Mouse (Mus musculus) lung, postnatal 25 days (tissue): ENCODE results near the gene Insl6.

ENCODE experiments used
- DNase-seq: peaks from one replicate; pipeline ENCODE4 v3.0.0; 2022; ENCODE audit warnings: low spot score

Gene Insl6

DNA sequence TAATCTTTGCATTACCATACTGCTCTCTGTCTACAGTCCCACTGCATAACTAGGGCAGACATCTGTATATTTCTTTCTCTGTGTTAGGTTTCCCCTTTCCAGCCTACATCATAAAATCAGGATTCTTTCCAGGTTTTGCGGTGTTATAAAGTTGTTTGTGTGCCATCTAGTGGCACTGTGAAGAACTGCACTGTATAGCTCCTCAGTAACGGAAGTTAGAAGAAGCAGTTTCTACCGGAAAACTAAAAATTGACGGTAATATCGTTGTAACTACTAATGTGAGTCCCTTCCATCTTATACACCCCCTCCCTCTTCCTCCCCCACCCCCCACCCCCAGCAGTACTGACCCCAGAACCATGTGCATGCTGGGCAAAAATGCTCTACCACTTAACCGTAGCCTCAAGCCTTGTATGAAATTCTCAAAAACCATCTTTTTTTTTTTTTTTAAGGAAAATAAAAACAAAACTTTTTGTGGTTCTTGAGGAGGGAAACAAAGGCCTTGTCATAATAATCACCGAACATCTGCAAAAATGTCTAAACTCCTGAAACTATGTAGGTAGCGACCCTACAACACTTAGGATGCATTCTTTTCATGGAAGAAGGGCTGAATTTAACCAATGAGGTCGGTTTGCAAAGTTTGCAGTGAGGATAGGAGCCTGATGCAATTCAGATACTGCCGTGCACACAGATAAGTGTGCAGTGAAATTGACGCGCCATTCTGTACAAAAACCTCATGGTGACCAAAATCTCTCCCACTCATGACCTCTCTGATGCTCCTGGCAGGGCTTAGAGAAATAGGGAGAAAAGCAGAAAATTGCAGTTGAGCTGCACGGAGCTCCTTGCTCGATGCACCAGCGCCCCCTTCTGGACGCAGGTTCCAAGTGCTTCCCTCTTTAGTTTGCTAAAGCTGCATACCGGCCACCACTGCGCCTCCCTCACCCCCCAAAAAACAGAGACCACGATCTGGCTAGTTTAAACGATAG is 30.0 kb upstream of the Insl6 start:
- peak; percentile 86 for DNase-seq

DNA sequence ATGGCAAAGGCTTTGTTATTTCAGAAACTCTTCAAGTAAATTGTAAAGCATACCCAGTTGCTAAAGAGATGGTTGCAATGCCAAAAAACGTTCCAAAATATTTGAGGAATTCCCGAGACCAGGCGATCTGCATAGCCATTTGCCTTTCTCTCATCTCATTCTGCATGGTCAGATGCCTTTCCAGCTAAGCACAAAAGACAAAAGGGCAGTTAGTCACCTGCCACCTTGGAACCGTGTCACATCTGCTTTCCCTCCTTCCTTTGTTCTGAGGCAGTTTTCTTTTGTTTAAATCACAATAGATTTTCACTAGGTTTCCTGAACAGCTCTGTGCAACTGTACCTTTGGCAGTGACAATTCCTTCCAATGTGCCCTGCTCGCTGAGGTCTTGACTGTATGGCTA is 25.8 kb upstream of the Insl6 start:
- DNase-seq, result no peak

- no peak for DNase-seq
Observed at GRCm38 (mm10) chr19:29345636-29346035, 20.5 kb upstream of the Insl6 start.

GRCm38 (mm10) chr19:29344868-29345267 is 19.7 kb upstream of the Insl6 start:
- DNase-seq, result no peak

- no peak for DNase-seq
Observed at GRCm38 (mm10) chr19:29342281-29342680, 17.1 kb upstream of the Insl6 start.

GRCm38 (mm10) chr19:29341029-29341428 is 15.9 kb upstream of the Insl6 start:
- no peak for DNase-seq

DNA sequence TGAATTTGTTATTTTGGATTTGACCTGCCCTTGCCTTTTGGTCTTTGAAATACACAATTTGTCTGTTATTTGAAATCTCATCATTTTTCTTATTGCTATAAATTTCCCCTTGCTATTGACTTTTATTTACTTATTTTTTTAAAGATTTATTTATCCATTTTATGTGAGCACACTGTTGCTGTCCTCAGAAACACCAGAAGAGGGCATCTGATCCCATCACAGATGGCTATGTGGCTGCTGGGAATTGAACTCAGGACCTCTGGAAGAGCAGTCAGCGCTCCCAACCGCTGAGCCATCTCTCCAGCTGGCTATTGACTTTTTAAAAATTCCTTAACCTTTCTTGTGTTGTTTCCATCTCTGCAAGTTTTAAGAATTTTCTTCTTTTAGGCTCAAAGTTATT is 11.5 kb upstream of the Insl6 start:
- DNase-seq, result no peak

DNA sequence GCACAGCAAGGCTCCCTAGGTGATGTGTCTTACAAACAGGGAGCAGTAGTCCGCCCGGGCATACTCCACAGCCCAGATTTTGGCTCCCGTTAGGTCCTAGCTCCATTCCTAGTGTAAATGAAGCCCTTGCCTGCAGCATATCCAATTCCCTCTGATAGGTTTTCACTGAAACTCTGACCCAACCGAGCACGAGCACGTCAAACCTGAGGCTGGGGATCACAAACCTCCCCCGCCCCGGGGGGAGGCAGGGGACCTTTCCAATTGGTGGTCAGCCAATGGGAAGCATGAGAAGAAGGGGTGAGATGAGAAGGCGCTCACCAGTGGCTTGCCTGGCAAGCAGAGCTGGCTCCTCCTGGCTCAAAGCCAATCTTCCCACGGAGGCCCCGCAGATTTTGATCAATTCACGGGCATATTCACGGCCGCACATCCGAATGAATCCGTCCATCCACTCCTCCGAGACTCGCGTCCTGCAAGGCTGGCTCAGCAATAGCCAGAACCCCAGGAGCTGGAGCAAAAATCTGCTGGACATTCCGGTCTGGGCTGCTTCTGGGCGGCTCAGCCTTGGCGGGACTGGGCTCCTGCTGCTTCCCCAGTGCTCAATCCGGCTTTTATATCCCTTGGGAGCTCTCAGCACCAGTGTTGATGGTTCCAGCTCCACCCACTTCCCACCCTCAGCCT is 9.1 kb upstream of the Insl6 start, which contains the start of gene Rln1:
Gene Rln1 (minus strand): TSS at position 603 of the 678 bp plus-strand sequence.
- DNase-seq, result no peak

DNA sequence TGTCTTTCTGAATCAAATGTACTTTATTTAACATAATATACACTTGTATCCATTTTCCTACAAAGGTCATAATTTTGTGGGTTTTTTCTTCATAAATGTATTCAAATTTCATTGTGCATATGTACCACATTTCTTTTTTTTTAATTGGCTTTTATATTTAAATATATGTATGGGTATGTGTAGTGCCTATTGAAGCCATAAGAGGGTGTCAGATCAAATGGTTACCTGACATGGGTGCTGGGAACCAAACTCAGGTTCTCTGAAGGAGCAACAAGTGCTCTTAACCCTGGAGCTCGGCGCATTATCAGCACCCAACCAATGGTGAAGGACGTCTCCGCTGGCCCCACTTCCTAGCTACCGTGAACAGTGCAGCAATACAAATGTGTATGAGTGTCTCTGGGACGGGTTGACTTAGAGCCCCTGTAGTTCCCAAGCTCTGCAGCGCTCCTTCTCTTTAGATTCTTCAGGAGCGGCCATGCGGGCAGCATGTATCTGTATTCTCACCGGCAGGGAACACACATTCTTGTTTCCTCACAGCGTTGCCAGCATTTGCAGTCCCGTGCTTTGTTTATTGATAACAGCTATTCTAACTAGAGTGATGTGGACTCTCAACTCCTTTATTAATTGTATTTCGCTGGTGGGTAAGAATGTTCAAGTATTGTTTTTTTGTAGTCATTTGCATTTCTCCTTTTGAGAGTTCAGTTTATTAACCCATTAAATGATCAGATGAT is 1.8 kb upstream of the Insl6 start:
- no peak for DNase-seq

GRCm38 (mm10) chr19:29326396-29326795 is 1.2 kb upstream of the Insl6 start:
- DNase-seq, result no peak

DNA sequence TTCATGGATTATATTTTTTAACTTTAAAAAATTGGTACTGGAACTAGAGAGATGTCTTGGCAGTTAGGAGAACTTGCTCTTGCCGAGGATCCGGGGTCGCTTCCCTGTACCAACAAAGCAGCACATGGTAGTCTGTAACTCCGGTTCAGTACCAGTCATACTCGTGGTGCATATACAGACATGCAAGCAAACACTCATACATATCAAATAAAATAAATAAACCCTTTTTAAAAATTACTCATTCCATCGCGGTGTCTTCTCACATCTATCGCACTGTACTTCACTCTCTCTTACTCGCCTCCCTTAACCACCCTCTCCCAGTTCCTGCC is 660 bp upstream of the Insl6 start:
- DNase-seq, result no peak

DNA sequence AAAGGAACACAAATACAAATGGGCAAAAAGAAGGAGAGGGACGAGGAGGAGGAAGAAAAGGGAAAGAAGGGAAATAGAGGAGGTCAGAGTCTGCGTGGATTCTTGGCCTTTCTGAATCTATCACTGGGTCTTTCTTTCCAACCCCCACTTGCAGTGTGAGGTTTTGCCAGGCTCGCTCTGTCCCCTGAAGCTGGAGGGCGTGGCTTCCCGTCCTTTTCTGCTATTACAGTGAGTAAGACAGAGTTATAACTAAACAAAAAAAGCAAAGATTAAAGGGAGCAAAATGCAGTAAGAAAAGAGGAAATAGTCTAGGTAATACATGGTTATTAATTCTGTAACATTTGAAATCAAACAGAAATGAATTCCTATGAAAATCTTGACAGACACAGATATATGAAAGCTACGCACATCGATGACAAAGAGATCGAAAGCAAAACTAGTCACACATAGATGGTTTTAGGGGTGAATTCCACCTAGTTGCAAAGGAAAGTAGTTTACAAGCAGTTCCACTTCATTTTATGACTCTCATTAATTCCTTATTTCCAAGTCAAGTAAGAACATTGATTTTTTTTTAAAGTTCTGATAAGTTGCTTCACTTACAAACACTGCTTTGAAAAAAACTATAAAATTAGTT is 1.6 kb downstream of the Insl6 start:
- DNase-seq, result no peak

GRCm38 (mm10) chr19:29312661-29313060 is 12.5 kb downstream of the Insl6 start:
- DNase-seq, result no peak

DNA sequence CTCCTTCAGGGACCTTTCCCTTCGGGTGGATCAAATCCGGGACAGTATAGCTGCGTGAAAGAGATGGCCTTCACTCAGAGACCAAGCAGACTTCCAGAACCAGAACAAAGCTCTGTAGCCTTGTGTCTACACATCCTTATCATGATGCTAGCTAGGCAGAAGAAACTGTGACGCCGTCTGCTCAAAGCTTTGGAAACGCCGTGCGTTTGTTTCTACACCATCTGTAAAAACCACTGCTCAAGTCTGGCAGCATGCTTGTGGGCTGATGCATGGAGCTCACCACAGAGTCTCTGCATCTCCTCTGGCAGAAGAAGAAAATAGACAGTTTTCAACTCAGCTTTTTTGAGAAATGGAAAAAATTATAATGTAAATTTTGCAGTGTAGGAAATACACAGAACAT is 13.4 kb downstream of the Insl6 start:
- DNase-seq, result no peak

GRCm38 (mm10) chr19:29308832-29309231 is 16.3 kb downstream of the Insl6 start:
- no peak for DNase-seq

DNA sequence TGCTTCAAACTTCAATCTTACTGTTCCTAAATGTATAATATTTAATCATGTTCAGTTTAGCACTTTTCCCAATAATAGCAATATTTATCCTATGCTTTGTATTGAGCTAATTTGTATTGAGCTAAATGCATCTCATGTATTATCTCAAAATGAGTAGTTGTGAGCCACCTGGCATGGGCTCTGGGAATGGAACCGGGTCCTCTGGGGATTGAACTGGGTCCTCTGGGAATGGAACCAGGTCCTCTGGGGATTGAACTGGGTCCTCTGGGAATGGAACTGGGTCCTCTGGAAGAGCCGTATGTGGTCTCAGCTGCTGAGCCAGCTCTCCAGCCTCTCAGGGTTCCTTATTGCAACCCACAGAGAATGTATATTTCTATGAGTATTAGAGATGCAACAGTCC is 23.0 kb downstream of the Insl6 start:
- no peak for DNase-seq

DNA sequence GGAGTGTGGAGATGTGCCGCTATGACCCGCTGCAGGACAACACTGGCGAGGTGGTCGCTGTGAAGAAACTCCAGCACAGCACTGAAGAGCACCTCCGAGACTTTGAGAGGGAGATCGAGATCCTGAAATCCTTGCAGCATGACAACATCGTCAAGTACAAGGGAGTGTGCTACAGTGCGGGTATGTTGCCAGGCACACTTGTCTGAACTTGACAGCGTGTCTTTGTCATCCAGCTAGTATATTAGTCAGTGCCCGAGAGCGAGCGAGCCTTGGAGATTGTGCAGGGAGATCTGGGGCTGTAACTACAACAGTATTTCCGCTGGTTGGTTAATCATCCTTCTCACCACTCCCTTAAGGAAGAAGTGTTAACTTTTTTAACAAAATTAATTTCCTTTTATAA is 24.2 kb downstream of the Insl6 start:
- no peak for DNase-seq

DNA sequence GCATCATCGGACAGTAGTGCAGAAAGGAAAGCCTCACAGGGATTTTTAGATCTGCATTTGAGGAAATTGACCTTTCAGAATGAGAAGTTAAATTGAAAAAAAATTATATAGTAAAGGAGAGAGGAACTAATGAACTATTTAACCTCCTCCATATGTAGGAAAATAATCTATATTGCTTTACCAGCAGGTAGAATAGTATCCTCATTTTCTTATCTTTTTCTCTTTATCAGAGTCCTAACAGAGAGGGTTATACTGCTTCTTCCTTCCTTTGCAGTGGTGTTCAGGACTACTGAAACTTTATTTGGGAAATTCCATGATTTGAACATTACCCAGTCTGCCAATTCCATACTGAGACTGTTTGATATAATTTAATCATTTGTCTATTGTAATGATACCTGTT is 27.8 kb downstream of the Insl6 start:
- DNase-seq, result no peak

- no peak for DNase-seq
Observed at GRCm38 (mm10) chr19:29296166-29296565, 29.0 kb downstream of the Insl6 start.

DNA sequence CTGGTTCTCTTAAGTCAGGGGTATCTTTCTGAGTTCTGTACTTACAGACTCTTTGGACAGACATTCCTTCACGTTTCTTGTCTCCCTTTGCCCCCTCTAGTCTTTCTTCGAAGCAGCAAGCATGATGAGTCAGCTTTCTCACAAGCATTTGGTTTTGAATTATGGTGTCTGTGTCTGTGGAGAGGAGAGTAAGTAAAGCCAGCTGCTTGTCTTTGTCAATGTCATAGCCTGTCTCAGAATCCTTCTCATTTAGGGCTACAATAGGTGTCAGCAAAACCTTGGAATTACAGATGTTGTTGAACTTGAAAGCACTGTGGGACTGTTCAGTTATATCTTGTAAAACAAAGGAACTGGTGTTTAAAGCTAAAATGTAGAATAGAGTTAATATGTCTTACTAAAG is 30.4 kb downstream of the Insl6 start:
- DNase-seq, result no peak

GRCm38 (mm10) chr19:29292546-29292945 is 32.6 kb downstream of the Insl6 start:
- DNase-seq, result no peak

- no peak for DNase-seq
Observed at GRCm38 (mm10) chr19:29291532-29291931, 33.6 kb downstream of the Insl6 start.
